Mouse (Mus musculus): ENCODE data around the gene Nr5a2.

The Nr5a2 gene

GRCm38 (mm10) chr1:136960428-136961012, at the start of gene Nr5a2:
Nr5a2 (minus strand) TSS chr1:136960448.
- no peak for DNase-seq (ENCODE audit: low spot score in 2 of 2)

- DNase-seq (ENCODE audit: low spot score in 2 of 2), result no peak
These were observed 48.5 kb upstream of the Nr5a2 start for GRCm38 (mm10) chr1:137008726-137009239.

GRCm38 (mm10) chr1:137003816-137004215, 43.6 kb upstream of the Nr5a2 start:
- DNase-seq (ENCODE audit: low spot score in 2 of 2), result no peak

GRCm38 (mm10) chr1:137003144-137003543, 42.9 kb upstream of the Nr5a2 start:
- DNase-seq (ENCODE audit: low spot score in 2 of 2), result no peak

- DNase-seq (ENCODE audit: low spot score in 2 of 2), result no peak
These were observed 31.6 kb upstream of the Nr5a2 start for GRCm38 (mm10) chr1:136991762-136992352.

- no peak for DNase-seq (ENCODE audit: low spot score in 2 of 2)
These were observed 20.1 kb upstream of the Nr5a2 start for GRCm38 (mm10) chr1:136980253-136980893.

GRCm38 (mm10) chr1:136977867-136978266, 17.6 kb upstream of the Nr5a2 start:
- no peak for DNase-seq (ENCODE audit: low spot score in 2 of 2)

GRCm38 (mm10) chr1:136974040-136974439, 13.8 kb upstream of the Nr5a2 start:
- no peak for DNase-seq (ENCODE audit: low spot score in 2 of 2)

- DNase-seq (ENCODE audit: low spot score in 2 of 2), result no peak
These were observed 12.8 kb upstream of the Nr5a2 start for GRCm38 (mm10) chr1:136973016-136973415.

GRCm38 (mm10) chr1:136970995-136971394, 10.7 kb upstream of the Nr5a2 start:
- no peak for DNase-seq (ENCODE audit: low spot score in 2 of 2)

GRCm38 (mm10) chr1:136966728-136967386, 6.6 kb upstream of the Nr5a2 start:
- no peak for DNase-seq (ENCODE audit: low spot score in 2 of 2)

GRCm38 (mm10) chr1:136959491-136959890, 757 bp downstream of the Nr5a2 start:
- DNase-seq (ENCODE audit: low spot score in 2 of 2), result no peak

- DNase-seq (ENCODE audit: low spot score in 2 of 2), result no peak
These were observed 1.6 kb downstream of the Nr5a2 start for GRCm38 (mm10) chr1:136958666-136959065.

- DNase-seq (ENCODE audit: low spot score in 2 of 2), result no peak
These were observed 2.1 kb downstream of the Nr5a2 start for GRCm38 (mm10) chr1:136958185-136958584.

- DNase-seq (ENCODE audit: low spot score in 2 of 2), result no peak
These were observed 2.6 kb downstream of the Nr5a2 start for GRCm38 (mm10) chr1:136957696-136958095.

GRCm38 (mm10) chr1:136954108-136954494, 6.1 kb downstream of the Nr5a2 start:
- no peak for DNase-seq (ENCODE audit: low spot score in 2 of 2)

GRCm38 (mm10) chr1:136953444-136954107, 6.7 kb downstream of the Nr5a2 start:
- no peak for DNase-seq (ENCODE audit: low spot score in 2 of 2)

GRCm38 (mm10) chr1:136952609-136953311, 7.5 kb downstream of the Nr5a2 start:
- no peak for DNase-seq (ENCODE audit: low spot score in 2 of 2)

GRCm38 (mm10) chr1:136951946-136952531, 8.2 kb downstream of the Nr5a2 start:
- DNase-seq (ENCODE audit: low spot score in 2 of 2), result no peak

GRCm38 (mm10) chr1:136951155-136951650, 9.0 kb downstream of the Nr5a2 start:
- DNase-seq (ENCODE audit: low spot score in 2 of 2), result no peak

GRCm38 (mm10) chr1:136949323-136949741, 10.9 kb downstream of the Nr5a2 start:
- no peak for DNase-seq (ENCODE audit: low spot score in 2 of 2)
